Mouse (Mus musculus) layer of hippocampus, adult 8-10 months (tissue): ENCODE measurements around the gene Tapbp. TPM values are rescaled to one million over a fixed set of nuclear protein-coding genes. Genes with fewer than 3 reads are reported as not detected.
"Not testable (repeated sequence)": the region's sequence is repeated elsewhere in the genome, so short reads cannot be mapped to it uniquely, and the experiment has no call there.

Experiments
- DNase-seq, 2 experiments: peaks; one replicate each; pipeline ENCODE4 v3.0.0; 2022; ENCODE audit warnings: low spot score in 2 of 2
- total RNA-seq, 4 experiments: library from RNA; stranded (reverse); gene quantifications; 2 replicates each; pipeline ENCODE4 v1.2.4; 2022

Tapbp gene
- total RNA-seq, 4 experiments from 2014 or later = 39.9 to 87.4 (median 58.2) TPM

DNA sequence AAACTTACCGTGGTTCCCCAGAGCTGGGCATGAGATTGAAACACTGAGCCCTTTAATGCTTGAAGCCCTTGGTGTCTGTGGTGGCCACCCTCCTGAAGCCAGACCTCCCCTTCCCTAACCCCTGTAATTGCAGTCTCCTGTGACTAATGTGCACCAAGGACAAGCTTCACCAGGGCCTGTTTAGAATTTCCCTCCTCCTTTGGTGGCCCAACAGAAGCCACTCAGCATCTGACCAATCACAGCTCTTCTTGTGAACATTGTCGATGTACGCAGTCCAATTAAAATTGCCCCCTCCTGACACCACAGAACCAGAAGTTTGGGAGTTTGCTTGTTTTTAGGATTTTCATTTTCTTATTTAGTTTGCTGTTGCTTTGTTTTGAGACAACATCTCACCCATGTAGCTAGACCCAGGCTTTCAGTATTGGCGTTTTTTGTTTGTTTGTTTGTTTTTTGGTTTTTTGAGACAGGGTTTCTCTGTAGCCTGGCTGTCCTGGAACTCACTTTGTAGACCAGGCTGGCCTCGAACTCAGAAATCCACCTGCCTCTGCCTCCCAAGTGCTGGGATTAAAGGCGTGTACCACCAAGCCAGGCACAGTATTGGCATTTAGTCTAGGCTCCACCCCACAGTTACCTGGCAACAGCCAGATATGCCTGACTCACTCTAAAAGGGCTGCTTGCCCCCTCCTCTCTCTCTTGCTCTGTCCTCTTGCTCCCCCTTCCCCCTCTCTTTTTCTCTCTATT is 11.6 kb upstream of the Tapbp start:
- not testable (repeated sequence) for DNase-seq

DNA sequence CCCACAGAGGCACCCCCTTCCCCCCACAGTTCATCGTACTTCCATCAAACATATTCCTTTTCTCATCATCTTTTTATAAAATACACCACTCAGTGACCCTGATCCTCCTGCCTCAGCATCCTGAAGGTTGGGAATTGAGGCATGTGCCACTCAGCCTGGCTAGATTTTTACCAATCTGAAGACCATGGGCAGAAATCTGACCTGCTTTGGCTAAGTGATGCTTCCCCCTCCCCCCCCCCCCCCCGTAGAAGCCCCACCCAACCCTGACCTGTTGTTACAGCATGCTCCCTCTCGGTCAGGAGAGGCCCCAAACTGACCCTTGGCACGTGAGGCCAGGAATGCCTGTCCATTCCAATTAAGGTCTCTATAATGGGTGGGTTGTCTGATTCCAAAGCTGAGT is 10.9 kb upstream of the Tapbp start, which contains the start of gene Platr17:
TSS of gene Platr17 (plus strand) at position 301 of the 400 bp plus-strand sequence.
- DNase-seq = not testable (repeated sequence)

DNA sequence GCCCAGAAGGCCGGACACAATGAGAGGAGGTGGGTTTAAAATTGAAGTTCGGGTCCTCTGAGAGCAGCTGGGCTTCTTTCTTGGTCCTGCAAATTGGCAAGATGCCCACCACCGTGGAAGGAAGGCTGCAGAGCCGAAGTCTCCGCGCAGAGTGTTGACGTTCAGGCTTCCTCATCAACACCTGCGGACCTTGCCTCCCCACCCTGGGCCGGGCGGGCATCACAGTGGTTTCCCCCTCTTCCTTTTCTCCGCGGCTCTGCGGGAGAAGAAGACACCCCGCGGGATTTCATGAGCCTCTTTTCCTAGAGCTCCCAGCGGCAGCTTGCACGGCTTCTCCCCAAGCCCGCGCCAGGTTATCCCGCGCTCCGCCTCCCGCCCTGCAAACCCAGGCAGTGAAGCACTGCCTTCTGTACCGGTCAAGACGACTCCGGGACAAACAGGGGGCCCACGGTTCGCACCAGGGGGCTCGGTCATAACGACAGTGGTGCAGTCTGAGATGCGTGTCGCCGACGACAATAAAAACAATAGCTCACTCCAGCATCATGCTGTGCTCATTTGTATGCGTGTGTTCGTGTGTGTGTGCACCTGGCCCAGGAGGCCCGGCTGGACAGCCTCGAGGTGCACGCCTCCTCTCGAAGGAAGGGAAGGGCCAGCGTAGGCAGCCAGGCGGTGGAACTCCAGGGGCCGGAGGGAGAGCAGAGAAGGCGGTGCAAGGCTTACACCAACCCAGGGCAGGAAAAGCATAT is 7.2 kb upstream of the Tapbp start:
- no peak for DNase-seq

DNA sequence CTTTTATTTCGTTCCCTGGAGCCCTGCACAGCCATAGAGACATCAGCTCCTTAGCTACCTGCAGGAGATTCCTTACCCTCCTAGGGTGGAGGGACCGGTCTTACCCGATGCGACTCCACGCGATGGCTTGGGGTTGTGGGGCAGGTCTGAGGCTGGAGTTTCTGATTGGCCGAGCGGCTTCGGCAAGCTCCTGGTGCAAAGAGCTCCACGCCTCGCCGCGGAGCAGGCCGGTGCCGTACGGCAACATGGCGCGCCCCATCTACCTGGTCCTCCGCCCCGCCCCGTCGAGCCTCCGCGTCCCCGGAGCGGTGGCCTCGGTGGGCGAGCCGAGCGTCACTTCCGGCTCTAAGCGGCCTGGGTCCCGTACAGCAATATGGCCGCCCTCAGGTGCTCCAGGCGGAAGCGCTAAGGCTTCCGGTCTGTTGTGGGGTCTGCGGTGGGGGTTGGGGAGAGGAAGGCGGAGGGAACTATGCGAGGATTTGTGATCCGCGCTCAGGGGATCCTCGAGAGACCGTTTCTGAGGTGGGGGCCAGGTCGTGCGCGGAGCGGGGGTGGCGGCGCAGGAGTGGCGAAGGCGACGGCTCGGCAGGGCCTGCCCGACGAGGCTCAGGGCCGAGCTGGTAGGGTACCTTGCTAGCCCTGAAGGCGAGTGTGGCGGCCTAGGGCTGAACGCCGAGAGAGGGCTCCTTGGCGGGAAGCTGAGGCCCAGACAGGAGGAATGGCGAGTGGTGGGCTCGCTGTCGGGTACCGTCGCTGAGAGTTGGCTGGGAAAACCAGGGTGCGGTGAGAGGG is 6.4 kb upstream of the Tapbp start, which contains the start of gene Daxx:
TSS of gene Daxx (plus strand) at position 338 of the 792 bp plus-strand sequence.
- peak; percentile 97 to 98 for DNase-seq

DNA sequence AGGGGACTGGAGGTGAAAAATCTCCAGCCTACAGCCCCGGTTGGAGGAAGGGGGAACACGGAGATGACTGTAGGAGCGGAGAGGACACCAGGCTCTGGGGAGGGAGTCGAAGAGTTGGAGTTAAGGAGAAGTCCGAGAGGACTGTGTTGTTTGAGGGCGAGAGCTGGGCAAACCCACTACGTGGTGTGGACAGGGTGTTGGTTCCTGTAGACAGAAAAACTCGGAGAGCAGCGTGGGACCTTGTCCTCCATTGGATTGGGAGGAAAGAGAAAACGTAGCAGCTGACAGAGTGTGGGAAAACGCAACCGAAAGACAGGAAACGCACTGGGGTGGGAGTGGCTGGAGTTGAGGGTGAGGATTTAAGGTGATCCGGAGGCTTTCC is 5.8 kb upstream of the Tapbp start:
- DNase-seq = no peak

DNA sequence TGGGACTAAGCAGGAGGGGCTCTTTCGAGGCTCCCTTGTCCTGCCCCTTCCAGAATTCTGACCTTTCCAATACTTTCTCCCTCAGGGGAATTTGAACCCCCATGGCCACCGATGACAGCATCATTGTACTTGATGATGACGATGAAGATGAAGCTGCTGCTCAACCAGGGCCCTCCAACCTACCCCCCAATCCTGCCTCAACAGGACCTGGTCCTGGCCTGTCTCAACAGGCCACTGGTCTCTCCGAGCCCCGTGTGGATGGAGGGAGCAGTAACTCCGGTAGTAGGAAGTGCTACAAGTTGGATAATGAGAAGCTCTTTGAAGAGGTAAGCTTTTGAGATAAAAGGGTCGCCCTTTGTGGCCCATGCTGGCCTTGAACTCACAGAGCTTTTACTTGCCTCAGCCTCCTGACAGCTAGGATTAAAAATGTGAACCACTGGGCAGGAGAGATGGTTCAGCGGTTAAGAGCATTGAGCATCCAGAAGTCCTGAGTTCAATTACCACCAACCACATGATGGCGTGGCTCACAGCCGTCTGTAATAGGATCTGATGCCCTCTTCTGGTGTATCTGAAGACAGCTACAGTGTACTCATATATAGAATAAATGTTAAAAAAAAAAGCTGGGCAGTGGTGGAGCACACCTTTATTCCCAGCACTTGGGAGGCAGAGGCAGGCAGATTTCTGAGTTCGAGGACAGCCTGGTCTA is 5.2 kb upstream of the Tapbp start:
- no peak for DNase-seq

DNA sequence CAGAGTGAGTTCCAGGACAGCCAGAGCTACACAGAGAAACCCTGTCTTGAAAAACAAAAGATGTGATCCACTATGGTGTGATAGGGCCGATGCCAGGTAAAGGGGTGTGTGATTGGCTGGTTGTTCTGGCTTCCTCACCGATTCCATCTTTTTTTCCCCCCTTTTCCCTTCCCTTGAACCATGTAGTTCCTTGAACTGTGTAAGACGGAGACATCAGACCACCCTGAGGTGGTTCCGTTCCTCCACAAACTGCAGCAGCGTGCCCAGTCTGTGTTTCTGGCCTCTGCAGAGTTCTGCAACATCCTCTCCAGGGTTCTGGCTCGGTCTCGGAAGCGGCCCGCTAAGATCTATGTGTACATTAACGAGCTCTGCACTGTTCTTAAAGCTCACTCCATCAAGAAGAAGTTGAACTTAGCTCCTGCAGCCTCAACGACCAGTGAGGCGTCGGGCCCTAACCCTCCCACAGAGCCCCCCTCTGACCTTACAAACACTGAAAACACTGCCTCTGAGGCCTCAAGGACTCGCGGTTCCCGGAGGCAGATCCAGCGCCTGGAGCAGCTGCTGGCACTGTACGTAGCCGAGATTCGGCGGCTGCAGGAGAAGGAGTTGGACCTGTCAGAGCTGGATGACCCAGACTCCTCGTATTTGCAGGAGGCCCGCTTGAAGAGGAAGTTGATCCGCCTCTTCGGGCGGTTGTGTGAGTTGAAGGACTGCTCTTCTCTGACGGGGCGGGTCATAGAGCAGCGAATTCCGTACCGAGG is 4.5 kb upstream of the Tapbp start:
- DNase-seq = no peak

DNA sequence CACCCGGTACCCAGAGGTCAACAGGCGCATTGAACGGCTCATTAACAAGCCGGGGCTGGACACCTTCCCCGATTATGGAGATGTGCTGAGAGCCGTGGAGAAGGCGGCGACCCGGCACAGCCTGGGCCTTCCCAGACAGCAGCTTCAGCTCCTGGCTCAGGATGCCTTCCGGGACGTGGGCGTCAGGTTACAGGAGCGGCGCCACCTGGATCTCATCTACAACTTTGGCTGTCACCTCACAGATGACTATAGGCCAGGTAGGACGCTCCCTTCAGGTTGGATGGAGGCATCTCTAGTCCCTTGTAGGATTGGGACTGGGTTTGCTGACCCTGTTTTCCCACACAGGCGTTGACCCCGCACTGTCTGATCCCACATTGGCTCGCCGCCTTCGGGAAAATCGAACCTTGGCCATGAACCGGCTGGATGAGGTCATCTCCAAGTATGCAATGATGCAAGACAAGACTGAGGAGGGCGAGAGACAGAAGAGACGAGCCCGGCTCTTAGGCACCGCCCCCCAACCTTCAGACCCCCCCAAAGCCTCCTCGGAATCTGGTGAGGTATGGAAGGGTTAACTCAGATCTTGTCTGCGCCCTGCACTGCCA is 3.8 kb upstream of the Tapbp start:
- DNase-seq = no peak

DNA sequence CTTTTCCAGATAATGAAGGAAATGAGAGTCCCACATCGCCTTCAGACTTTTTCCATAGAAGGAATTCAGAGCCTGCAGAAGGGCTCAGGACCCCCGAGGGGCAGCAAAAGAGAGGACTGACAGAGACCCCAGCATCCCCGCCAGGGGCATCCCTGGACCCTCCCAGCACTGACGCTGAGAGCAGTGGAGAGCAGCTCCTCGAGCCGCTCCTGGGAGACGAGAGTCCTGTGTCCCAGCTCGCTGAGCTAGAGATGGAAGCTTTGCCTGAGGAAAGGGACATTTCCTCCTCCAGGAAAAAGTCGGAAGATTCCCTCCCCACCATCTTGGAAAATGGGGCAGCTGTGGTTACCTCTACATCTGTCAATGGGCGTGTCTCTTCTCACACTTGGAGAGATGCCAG is 2.4 kb upstream of the Tapbp start:
- DNase-seq = no peak

DNA sequence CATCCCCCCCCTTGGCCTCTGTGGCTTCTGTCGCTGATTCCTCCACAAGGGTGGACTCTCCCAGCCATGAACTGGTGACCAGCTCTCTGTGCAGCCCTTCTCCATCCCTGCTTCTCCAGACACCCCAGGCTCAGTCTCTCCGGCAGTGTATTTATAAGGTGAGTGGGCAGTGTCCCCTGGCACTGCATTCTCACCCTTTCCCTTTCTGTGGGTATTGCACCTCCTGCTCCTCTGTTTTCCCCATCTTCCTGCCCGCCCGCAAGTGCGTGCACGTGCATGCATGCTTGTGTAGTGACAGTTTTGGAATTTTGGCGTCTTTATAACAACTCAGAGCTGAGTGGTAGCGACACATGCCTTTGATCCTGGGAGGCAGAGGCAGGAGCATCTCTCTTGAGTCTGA is 1.8 kb upstream of the Tapbp start:
- DNase-seq = no peak

DNA sequence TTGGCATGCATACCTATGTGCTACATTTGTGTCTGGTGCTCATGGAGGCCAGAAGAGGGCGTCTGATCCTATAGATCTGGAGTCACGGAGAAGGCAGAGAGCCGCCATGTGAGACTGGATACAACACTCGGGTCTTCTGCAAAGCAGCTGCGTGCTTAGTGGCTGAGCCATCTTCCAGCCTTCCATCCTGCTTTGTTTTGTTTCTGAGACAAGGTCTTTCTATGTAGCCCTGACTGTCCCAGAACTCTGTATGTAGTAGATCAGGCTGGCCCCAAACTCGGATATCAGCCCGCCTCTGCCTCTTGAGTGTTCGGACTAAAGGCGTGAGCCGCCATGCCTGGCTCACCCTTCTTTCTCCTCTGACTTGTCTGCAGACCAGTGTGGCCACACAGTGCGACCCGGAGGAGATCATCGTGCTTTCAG is 719 bp upstream of the Tapbp start:
- no peak for DNase-seq

DNA sequence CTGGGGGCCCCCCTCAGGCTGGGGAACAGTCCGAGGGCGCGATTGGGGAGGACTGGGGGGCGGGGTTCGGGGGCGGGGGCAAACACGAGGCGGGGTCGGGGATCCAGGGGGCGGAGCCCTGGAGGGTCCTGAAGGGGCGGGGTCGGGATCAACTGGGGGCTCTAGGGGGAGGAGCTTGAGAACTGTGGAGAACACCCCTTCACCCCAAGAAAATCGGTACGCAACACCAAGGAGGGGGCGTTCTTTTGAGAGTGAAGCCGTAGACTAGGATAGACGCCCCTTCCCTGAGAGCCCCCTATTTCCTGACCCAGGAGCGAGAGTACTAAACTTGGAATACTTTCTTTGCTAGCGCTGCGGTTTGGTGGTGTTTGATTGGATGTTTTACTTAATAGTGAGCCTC is 595 bp downstream of the Tapbp start:
- DNase-seq = no peak

DNA sequence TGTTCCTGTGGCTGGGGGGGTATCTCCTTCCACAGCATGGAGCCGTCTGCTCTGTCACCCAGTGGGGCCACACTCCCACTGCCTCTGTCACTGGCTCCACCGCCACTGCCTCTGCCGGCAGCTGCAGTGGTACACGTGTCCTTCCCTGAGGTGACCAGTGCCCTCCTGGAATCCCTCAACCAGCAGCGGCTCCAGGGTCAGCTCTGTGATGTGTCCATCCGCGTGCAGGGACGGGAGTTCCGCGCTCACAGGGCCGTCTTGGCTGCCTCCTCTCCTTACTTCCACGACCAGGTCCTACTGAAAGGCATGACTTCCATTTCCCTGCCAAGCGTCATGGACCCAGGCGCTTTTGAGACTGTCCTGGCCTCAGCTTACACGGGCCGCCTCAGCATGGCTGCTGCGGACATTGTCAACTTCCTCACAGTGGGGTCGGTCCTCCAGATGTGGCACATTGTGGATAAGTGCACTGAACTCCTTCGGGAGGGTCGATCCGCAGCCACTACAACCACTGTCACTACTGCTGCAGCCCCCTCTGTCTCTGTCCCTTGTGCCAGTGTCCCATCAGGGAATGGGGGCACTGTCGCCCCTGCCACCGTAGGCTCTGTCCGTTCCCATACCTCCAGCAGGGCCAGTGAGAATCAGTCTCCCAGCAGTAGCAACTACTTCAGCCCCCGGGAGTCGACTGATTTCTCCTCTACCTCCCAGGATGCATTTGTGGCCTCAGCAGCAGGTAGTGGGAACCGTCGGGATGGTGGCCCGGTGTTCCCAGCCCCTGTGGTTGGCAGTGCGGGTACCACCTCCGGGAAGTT is 1.4 kb downstream of the Tapbp start:
- no peak for DNase-seq

DNA sequence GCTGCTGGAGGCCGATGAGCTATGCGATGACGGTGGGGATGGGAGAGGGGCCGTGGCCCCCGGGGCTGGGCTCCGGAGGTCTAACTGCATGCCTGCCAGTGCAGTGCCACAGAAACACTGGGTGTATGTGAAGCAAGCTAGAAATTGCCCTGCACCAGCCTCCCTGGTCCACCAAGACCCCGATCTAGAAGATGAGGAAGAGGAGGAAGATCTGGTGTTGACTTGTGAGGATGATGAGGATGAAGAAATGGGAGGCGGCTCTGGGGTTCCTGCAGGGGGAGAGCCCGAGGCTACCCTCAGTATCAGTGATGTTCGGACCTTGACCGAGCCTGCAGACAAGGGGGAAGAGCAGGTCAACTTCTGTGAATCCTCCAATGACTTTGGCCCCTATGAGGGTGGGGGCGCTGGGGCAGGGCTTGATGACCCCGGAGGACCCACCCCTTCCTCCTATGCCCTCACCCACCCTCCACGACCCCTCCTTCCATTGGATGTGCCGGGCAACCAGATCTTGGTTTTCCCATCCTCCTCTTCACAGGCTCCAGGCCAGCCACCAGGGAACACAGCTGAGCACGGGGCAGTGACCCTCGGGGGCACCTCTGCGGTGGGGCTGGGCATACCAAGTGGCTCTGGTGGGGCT is 2.1 kb downstream of the Tapbp start:
- no peak for DNase-seq

DNA sequence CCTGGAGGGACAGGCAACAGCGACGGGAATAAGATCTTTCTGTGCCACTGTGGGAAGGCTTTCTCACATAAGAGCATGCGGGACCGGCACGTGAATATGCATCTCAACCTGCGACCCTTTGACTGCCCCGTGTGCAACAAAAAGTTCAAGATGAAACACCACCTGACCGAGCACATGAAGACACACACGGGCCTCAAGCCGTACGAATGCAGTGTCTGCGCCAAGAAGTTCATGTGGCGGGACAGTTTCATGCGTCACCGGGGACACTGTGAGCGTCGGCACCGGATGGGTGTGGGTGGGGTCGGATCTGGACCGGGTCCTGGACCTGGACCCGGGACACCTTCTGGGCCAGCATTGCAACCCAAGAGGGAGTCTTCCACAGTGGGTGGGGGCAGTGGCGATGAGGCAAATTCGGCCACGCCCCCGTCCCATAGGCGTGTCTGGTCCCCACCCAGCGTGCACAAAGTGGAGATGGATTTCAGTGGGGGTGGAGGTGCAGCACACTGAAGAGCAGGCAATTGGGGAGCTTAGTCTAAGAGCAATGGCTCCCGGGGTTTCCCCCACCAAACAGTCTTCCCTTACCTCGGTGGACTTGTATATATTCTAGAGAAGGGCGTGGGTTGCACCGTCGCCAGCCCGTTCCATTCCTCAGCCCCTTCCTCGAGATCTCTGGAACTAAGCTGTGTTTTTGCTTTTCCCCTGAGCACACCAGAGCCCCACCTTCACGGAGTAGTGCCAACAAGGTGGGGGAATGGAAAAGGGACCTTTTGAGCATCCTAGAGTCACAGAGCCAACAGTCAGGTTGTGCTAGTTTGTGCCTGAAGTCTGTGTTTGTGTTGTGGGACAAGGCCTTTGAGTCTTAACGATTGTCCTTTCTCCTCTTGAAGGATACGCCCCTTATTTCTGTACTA is 2.8 kb downstream of the Tapbp start:
- no peak for DNase-seq

DNA sequence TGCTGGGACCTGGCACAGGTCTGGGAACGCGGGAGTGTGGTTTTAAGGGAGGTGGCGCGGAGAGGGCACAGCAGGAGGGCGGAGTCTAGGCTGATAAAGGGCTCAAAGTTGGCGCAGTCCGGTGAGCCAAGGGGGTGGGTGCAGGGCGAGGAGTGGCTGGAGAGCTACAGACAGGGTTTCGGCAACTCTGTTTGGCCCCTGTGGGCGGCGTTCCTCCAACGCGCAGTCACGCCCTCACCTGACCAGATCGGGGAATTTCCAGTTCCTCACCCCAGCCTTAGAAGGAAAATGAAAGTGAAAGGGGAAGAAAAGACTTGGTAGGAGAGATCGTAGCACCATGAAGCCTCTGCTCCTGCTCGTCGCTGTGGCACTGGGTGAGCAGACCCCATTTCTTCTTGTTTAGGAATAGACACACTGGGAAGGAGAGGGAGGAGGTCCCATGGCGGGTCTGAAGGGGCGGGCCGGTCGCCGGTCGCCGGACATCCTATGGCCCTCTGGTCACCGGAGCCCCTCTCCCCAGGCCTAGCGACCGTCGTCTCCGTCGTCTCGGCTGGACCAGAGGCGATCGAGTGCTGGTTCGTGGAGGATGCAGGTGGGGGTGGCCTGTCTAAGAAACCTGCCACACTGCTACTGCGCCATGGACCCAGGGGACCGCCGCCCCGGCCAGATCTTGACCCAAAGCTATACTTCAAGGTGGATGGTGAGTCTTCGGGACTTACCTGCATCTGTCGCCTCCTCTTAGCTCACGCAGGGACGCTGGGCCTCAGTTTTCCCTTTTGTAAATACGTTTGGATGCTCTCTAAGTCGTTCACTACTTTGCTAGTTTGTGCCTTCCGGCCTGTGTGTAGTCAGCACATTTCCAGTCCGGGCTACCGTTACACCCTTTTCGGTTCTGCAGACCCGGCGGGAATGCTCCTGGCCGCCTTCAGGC is 3.9 kb downstream of the Tapbp start:
- DNase-seq = peak in 1 of 2 experiments; percentile 36
